Mouse (Mus musculus) liver, embryonic 14.5 days (tissue): ENCODE measurements around the gene Farsa. TPM values are rescaled to one million over a fixed set of nuclear protein-coding genes. Genes with fewer than 3 reads are reported as not detected.

Experiments used
- ATAC-seq: fragments of 200-750 bp; cut with Nextera tagmentation; 2 replicates; pipeline ENCODE4 v1.8.0; 2017; ENCODE audit warnings: moderate number of reproducible peaks, mild to moderate bottlenecking, moderate library complexity; ENCODE audit not compliant: insufficient read depth
- DNase-seq, 3 experiments: peaks; one replicate each; pipeline ENCODE4 v3.0.0-alpha.2; 2012 to 2013; ENCODE audit warnings: low read depth in 3 of 3, low spot score in 3 of 3
- H3K27ac ChIP-seq: fragments of 300-500 bp; sonication (generic); 2 replicates; pipeline ENCODE4 v1.5.1; 2014; ENCODE audit warnings: moderate library complexity, mild to moderate bottlenecking, control low read depth, inconsistent platforms
- H3K27me3 ChIP-seq: fragments of 300-500 bp; sonication (generic); 2 replicates; pipeline ENCODE4 v1.6.1; 2014; ENCODE audit warnings: mild to moderate bottlenecking, low read length, moderate library complexity; ENCODE audit not compliant: control insufficient read depth, insufficient read depth
- H3K36me3 ChIP-seq: fragments of 300-500 bp; sonication (generic); replicated peaks from 2 replicates; pipeline ENCODE4 v1.6.1; 2014; ENCODE audit warnings: low read depth; ENCODE audit not compliant: control insufficient read depth, insufficient read depth
- H3K4me1 ChIP-seq, 2 experiments: fragments of 200-500 bp in 1 of 2; fragments of 300-500 bp in 1 of 2; sonication (generic) in 1 of 2; replicated peaks; 2 replicates each; pipeline ENCODE4 v1.6.1; 2012 to 2014; ENCODE audit warnings: antibody characterized with exemption in 1 of 2, inconsistent platforms in 1 of 2, low read length in 1 of 2; ENCODE audit not compliant: control insufficient read depth in 2 of 2, insufficient read depth in 2 of 2
- H3K4me2 ChIP-seq: fragments of 300-500 bp; sonication (generic); 2 replicates; pipeline ENCODE4 v1.6.1; 2014; ENCODE audit warnings: low read depth, mild to moderate bottlenecking, control low read depth, moderate library complexity
- H3K4me3 ChIP-seq, 2 experiments: fragments of 200-500 bp in 1 of 2; fragments of 300-500 bp in 1 of 2; sonication (generic) in 1 of 2; 2 replicates each; pipeline ENCODE4 v1.5.1; 2012 to 2014; ENCODE audit warnings: low read depth in 2 of 2, low read length in 2 of 2, mild to moderate bottlenecking in 2 of 2, control low read depth in 1 of 2, inconsistent platforms in 1 of 2, moderate library complexity in 1 of 2; ENCODE audit not compliant: insufficient read depth in 1 of 2
- H3K9ac ChIP-seq: fragments of 300-500 bp; sonication (generic); replicated peaks from 2 replicates; pipeline ENCODE4 v1.6.1; 2014; ENCODE audit warnings: mild to moderate bottlenecking, control low read depth, moderate library complexity
- H3K9me3 ChIP-seq: fragments of 300-500 bp; sonication (generic); 2 replicates; pipeline ENCODE4 v1.6.1; 2016; ENCODE audit warnings: low read length, mixed read lengths; ENCODE audit not compliant: control insufficient read depth
- CTCF ChIP-seq: IDR thresholded peaks from 2 replicates; pipeline ENCODE4 v1.5.1; 2016; ENCODE audit warnings: antibody characterized with exemption, low read depth, control low read depth
- EP300 ChIP-seq: IDR thresholded peaks from 2 replicates; pipeline ENCODE4 v1.6.1; 2016; ENCODE audit warnings: antibody characterized with exemption, low read depth
- WGBS: fragments of 180-500 bp; shearing (Covaris S2); extraction: QIAGEN DNeasy Blood & Tissue Kit; methylation state at CpG from one replicate; pipeline ENCODE4 v1.1.7; 2014; ENCODE audit not compliant: insufficient replicate concordance; 5-methylcytosine and 5-hydroxymethylcytosine counted together
- polyA plus RNA-seq, 2 experiments: library from polyadenylated mRNA; depleted of rRNA in 1 of 2; stranded (reverse) in 1 of 2; unstranded in 1 of 2; fragments of >200 nt; fragmentation: Nextera tagmentation in 1 of 2; extraction: Ambion mirVana in 1 of 2; gene quantifications; 2 replicates each; pipeline versions ENCODE4 v1.2.1 to v1.2.3; 2012 to 2014

Farsa gene
- polyA plus RNA-seq, 2 experiments, result 45.8 to 54.8 TPM

DNA sequence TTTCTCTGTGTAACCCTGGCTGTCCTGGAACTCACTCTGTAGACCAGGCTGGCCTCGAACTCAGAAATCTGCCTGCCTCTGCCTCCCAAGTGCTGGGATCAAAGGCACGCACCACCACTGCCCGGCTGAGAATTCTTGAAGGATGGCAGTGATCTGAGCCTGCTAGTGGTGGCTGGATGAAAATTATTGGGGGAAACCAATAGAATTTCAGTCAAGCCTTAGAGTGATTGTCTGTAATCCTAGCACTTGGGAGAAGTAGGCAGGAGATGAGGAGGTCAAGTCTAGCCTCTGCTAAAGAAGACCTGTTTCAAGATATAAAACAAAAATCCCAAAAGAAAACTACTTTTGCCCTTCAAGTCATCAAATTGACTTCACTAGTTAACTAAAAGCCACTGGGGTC, 355 bp upstream of the Farsa start:
- Histone ChIP-seq H3K27me3 (no peaks in the 10 kb centered on the region), H3K4me2 (peak overlapping the region; percentile 8; the same call in 1 of the 2 replicates), H3K9me3 (no peaks in the 10 kb centered on the region), H3K4me3 (peak overlapping the region in 1 of 2 experiments; percentile 85; a peak in 2 of 4 replicates), H3K27ac (no peak overlapping the region), H3K36me3 (peaks cover 21% of the 10 kb centered on the region), H3K4me1 (peaks cover 11 to 12% of the 10 kb centered on the region in 2 experiments), H3K9ac (no peak overlapping the region)
- no peak for DNase-seq
- TF ChIP-seq EP300 (no peak), CTCF (no peak)
- no peak for ATAC-seq
- 90% methylated on average over 3 of the region's 3 CpGs for WGBS

DNA sequence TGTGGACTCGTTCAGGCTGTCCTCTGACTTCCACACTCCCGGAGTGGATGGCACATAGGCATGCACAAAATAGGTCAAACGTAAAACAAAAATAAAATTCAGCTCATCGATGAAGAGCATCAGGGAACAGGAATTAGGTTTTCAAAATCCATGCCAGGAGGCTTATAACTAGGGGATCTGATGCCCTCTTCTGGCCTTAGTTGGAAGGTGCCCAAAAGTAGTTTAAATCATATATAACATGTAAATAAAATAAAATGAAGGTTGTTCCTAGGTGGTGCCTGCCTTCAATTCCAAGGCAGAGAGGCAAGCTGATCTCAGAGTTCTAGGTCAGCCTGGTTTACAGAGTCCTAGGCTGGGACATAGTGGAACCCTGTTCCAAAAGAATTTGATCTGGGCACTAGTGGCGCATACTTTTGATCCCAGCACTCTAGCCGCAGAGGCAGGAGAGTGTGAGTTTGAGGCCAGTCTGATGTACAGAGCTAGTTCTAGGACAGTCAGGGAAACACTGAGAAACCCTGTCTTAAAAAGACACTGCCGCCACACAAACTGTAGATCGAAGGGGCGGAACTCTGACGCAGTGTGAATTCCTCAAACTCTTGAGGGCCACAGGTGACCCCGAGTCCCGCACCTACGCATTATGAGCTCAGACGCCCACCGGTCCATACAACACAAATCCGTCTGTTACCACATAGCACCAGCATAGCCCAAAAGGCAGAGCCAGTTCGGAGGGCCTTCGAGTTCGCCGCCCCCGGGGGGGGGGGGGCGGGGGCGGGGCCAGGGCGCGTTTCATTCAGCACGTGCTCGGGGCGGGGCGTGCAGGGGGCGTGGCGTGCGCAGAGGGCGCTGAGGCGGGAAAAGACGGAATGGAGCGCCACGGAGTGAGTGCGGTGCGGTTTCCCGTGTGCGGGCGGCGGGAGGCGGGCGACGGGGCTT, 14.9 kb downstream of the Farsa start, which contains the start of gene Syce2:
TSS of gene Syce2 (plus strand) at position 736 of the 933 bp plus-strand sequence.
- ATAC-seq (peak; percentile 77), DNase-seq (peak; percentile 67 to 68 (median 68))
- peaks cover 17 to 25% of the 10 kb centered on the region in 2 experiments for H3K4me1 ChIP-seq
- H3K4me2 ChIP-seq, result peak within 1 kb of the TSS; percentile 100
- H3K9me3 ChIP-seq, result no peaks in the 10 kb centered on the region
- H3K27ac ChIP-seq, result peak within 1 kb of the TSS; percentile 81
- H3K4me3 ChIP-seq, result peak within 1 kb of the TSS; percentile 55 to 69
- peak within 1 kb of the TSS; percentile 78 for H3K9ac ChIP-seq
- no peaks in the 10 kb centered on the region for H3K27me3 ChIP-seq
- peaks cover 24% of the 10 kb centered on the region for H3K36me3 ChIP-seq
- TF ChIP-seq CTCF (peak; percentile 73), EP300 (no peak)
- 7% methylated on average over 45 of the region's 46 CpGs for WGBS

- no peak for TF ChIP-seq EP300
- no peak for TF ChIP-seq CTCF
- Histone ChIP-seq H3K4me3 (peak overlapping the region; percentile 34 to 69), H3K27ac (peak overlapping the region; percentile 81), H3K36me3 (peaks cover 18% of the 10 kb centered on the region), H3K4me1 (peaks cover 19 to 25% of the 10 kb centered on the region in 2 experiments), H3K27me3 (no peaks in the 10 kb centered on the region), H3K4me2 (peak overlapping the region; percentile 100), H3K9me3 (no peaks in the 10 kb centered on the region), H3K9ac (peak overlapping the region; percentile 78)
- 3% methylated on average over 52 of the region's 54 CpGs for WGBS
- DNase-seq (no peak), ATAC-seq (peak; percentile 63)
These were observed 15.6 kb downstream of the Farsa start for GRCm38 (mm10) chr8:84872309-84872965.

DNA sequence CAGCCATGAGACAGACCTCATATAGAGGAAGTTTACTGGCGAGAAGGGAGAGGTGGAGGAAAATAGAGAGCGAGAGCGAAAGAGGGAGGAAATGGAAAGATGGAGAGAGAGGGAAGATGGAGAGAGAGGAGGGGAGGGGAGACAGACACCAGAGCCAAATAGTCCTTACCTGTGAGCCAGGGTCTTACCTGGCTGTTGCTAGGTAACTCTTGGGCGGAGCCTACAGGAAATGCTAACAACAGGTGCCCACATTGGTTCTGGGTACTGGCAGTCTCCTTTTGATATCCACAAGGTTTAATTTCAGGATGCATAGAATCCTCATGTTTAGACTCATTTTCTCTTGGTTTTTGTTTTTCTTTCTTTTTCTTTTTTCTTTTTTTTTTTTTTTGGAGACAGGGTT, 16.2 kb downstream of the Farsa start:
- peak overlapping the region; percentile 100 for H3K4me2 ChIP-seq
- H3K4me1 ChIP-seq, result peaks cover 22 to 25% of the 10 kb centered on the region in 2 experiments
- H3K9me3 ChIP-seq, result no peaks in the 10 kb centered on the region
- DNase-seq (no peak), ATAC-seq (no peak)
- peak overlapping the region; percentile 34 to 69; a peak in 3 of 4 replicates for H3K4me3 ChIP-seq
- no peaks in the 10 kb centered on the region for H3K27me3 ChIP-seq
- TF ChIP-seq EP300, result no peak
- no peak for TF ChIP-seq CTCF
- H3K36me3 ChIP-seq, result peaks cover 13% of the 10 kb centered on the region
- H3K9ac ChIP-seq, result peak overlapping the region; percentile 78; the same call in 1 of the 2 replicates
- H3K27ac ChIP-seq, result no peak overlapping the region
- WGBS, result 71% methylated on average over 4 of the region's 4 CpGs
